Mouse (Mus musculus) C2C12 (cell line): Measurements from ENCODE around the gene Gm45753.

Source experiments
- CEBPB ChIP-seq: IDR thresholded peaks from one replicate; pipeline ENCODE4 v1.6.1; 2011; ENCODE audit warnings: low read depth, mild to moderate bottlenecking, control low read depth, moderate library complexity
- CTCF ChIP-seq: IDR thresholded peaks from one replicate; pipeline ENCODE4 v1.5.1; 2011; ENCODE audit not compliant: control insufficient read depth, insufficient read depth, insufficient read length
- FOSL1 ChIP-seq: IDR thresholded peaks from one replicate; pipeline ENCODE4 v1.8.0; 2011; ENCODE audit warnings: mild to moderate bottlenecking, low read length; ENCODE audit not compliant: poor library complexity, insufficient read depth, severe bottlenecking
- MAX ChIP-seq: IDR thresholded peaks from one replicate; pipeline ENCODE4 v1.6.1; 2011; ENCODE audit warnings: mild to moderate bottlenecking, control low read depth
- MYOD1 ChIP-seq: IDR thresholded peaks from one replicate; pipeline ENCODE4 v1.6.1; 2011; ENCODE audit warnings: low read depth; ENCODE audit not compliant: control insufficient read depth, insufficient read length
- MYOG ChIP-seq: IDR thresholded peaks from one replicate; pipeline ENCODE4 v1.6.1; 2011; ENCODE audit not compliant: control insufficient read depth, insufficient read length; ENCODE audit errors: extremely low read depth
- USF1 ChIP-seq: IDR thresholded peaks from one replicate; pipeline ENCODE4 v1.6.1; 2011; ENCODE audit warnings: low read depth, mild to moderate bottlenecking, control low read depth, moderate library complexity

DNA sequence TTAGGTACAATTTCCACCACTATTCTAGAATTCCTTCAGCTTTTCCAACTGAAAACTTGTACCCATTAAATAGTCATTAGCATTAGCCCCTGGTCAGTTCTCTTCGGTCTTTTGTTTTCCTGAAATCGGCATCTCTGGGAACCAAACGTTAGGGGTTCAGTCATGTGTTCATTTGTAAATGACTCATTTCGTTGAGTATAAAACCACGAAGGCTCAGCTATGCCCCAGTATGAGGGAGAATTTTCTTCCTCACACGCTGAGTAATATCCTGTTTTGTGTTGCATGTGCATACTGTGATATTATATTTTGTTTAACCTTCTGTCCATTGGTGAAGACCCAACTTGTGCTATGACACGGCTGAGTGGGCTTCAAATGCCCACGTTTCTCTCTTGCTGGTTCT, 49.8 kb downstream of the Gm45753 start:
- TF ChIP-seq CTCF (no peak), MYOG (no peak), MAX (no peak), USF1 (no peak), CEBPB (no peak), MYOD1 (no peak), FOSL1 (no peak)
